ENCODE assay signal across 17 mouse cellular contexts in the genomic region with DNA sequence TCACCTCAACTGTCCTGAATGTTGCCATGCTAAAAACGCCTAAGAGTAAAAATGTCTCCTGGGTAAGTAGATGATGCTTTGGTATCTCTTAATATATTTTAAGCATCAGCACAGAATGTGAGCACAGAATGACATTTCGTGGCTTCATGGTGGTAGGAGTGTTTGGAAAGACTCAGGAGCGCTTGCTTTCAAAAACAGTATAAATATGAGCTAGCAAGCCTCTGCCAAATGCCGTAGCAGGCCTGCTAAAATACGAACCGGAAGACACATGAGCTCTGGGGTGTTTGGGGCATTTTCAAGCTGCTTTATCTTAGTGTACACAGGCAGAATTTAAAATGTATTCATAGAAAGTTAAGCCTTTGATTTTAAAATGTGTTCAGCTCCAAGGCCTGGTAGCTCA.
A peak's percentile ranks its signal among the peaks of the same experiment; 100 is the strongest.
DNase-seq lines count a peak whose midpoint lies in the region; ATAC-seq and TF ChIP-seq lines count a peak whose summit lies in the region.
"Had no signal": no experiment of that assay in that cellular context is flagged by ENCODE, and none has a peak within 500 bp of the region (broad histone marks: within the 10 kb centered on the region; RNA-seq: fewer than 3 reads in every experiment).

No protein-coding gene starts in this region.

- H3K9me3 ChIP-seq in lung, postnatal 0 days (ENCODE audit: low read length) = no peaks in the 10 kb centered on the region
- no peaks in the 10 kb centered on the region for H3K9me3 ChIP-seq in stomach, postnatal 0 days (ENCODE audit: control insufficient read depth, low read length)
- H3K9me3 ChIP-seq: heart, embryonic 10.5 days; midbrain, embryonic 10.5 days; neural tube, embryonic 15.5 days had no signal

- 60% methylated on average over 6 of the region's 6 CpGs for WGBS in lung, postnatal 0 days
- 58% methylated on average over 6 of the region's 6 CpGs for WGBS in stomach, postnatal 0 days

- H3K4me1 ChIP-seq in lung, postnatal 0 days (ENCODE audit: insufficient read depth, low read depth, low read length) = no peaks in the 10 kb centered on the region
- H3K4me1 ChIP-seq in stomach, postnatal 0 days (replicated peaks; ENCODE audit: control insufficient read depth, insufficient read depth) = no peaks in the 10 kb centered on the region
- H3K4me1 ChIP-seq: neural tube, embryonic 15.5 days had no signal

- TF ChIP-seq CTCF in lung, postnatal 0 days (IDR thresholded peaks at IDR 0.05) = no peak
- no peak for TF ChIP-seq CTCF in stomach, postnatal 0 days (IDR thresholded peaks at IDR 0.05; ENCODE audit: low read depth)

- DNase-seq in lung, postnatal 0 days (ENCODE audit: low spot score) = peak; percentile 44
- no peak for DNase-seq in lung, postnatal 4 days
- DNase-seq in frontal cortex, postnatal 36 days (ENCODE audit: low spot score in 2 of 2) = peak; percentile 39 to 59
- DNase-seq in left cerebral cortex, adult 9 months (ENCODE audit: low spot score in 2 of 2) = peak; percentile 30 to 65
- peak; percentile 32 for DNase-seq in right cerebral cortex, postnatal 25 days
- no peak for DNase-seq in embryo, embryonic 11 days
- no peak for DNase-seq in cerebellum, postnatal 36 days
- no peak for DNase-seq in stomach, postnatal 0 days (ENCODE audit: low spot score)
- DNase-seq: adrenal gland, adult 8-10 months; cerebellum, adult 8-10 months; gastrocnemius, postnatal 36 days; kidney, adult 2 months; kidney, postnatal 4 days had no signal

- H3K4me2 ChIP-seq in lung, postnatal 0 days (replicated peaks; ENCODE audit: low read depth, low read length) = no peak overlapping the region
- no peak overlapping the region for H3K4me2 ChIP-seq in stomach, postnatal 0 days (replicated peaks; ENCODE audit: low read depth)
- H3K4me2 ChIP-seq: neural tube, embryonic 15.5 days had no signal

- no peaks in the 10 kb centered on the region for H3K36me3 ChIP-seq in lung, postnatal 0 days (ENCODE audit: insufficient read depth, low read length)
- no peaks in the 10 kb centered on the region for H3K36me3 ChIP-seq in stomach, postnatal 0 days (ENCODE audit: control insufficient read depth, insufficient read depth, low read length)
- H3K36me3 ChIP-seq: heart, embryonic 10.5 days; midbrain, embryonic 10.5 days; neural tube, embryonic 15.5 days had no signal

- no peak for TF ChIP-seq EP300 in lung, postnatal 0 days (IDR thresholded peaks at IDR 0.05)
- no peak for TF ChIP-seq EP300 in stomach, postnatal 0 days (optimal IDR thresholded peaks at IDR 0.05)

- H3K9ac ChIP-seq in lung, postnatal 0 days (replicated peaks; ENCODE audit: low read depth) = no peak overlapping the region
- no peak overlapping the region for H3K9ac ChIP-seq in stomach, postnatal 0 days (ENCODE audit: low read length)
- H3K9ac ChIP-seq: neural tube, embryonic 15.5 days had no signal

- ATAC-seq in lung, postnatal 0 days = no peak
- no peak for ATAC-seq in stomach, postnatal 0 days (ENCODE audit: low FRiP score, low TSS enrichment)
- ATAC-seq: forebrain, embryonic 14.5 days had no signal

- H3K27me3 ChIP-seq in lung, postnatal 0 days (replicated peaks; ENCODE audit: insufficient read depth, low read length) = no peaks in the 10 kb centered on the region
- no peaks in the 10 kb centered on the region for H3K27me3 ChIP-seq in stomach, postnatal 0 days (ENCODE audit: control insufficient read depth, insufficient read depth, low read length)
- H3K27me3 ChIP-seq: neural tube, embryonic 15.5 days had no signal

- no peak overlapping the region for H3K27ac ChIP-seq in lung, postnatal 0 days (ENCODE audit: low read length)
- H3K27ac ChIP-seq in stomach, postnatal 0 days (replicated peaks) = no peak overlapping the region
- H3K27ac ChIP-seq: heart, embryonic 10.5 days; midbrain, embryonic 10.5 days; neural tube, embryonic 15.5 days had no signal

- H3K4me3 ChIP-seq in lung, postnatal 0 days (ENCODE audit: low read depth, low read length) = no peak overlapping the region
- no peak overlapping the region for H3K4me3 ChIP-seq in stomach, postnatal 0 days (ENCODE audit: low read depth, low read length)
- H3K4me3 ChIP-seq: heart, embryonic 10.5 days; midbrain, embryonic 10.5 days; neural tube, embryonic 15.5 days had no signal

Comparison
In these comparisons a context has a peak if more than half of its experiments do, and no peak if none do; other contexts are left out.
1. DNase-seq: peak in lung, postnatal 0 days (single experiment), frontal cortex, postnatal 36 days (2 of 2), left cerebral cortex, adult 9 months (2 of 2) and right cerebral cortex, postnatal 25 days (single experiment); none in lung, postnatal 4 days (0 of 2), embryo, embryonic 11 days (single experiment), cerebellum, postnatal 36 days (0 of 2) and stomach, postnatal 0 days (single experiment).